Comparison of ENCODE assay signal across 13 mouse cellular contexts in the genomic region with DNA sequence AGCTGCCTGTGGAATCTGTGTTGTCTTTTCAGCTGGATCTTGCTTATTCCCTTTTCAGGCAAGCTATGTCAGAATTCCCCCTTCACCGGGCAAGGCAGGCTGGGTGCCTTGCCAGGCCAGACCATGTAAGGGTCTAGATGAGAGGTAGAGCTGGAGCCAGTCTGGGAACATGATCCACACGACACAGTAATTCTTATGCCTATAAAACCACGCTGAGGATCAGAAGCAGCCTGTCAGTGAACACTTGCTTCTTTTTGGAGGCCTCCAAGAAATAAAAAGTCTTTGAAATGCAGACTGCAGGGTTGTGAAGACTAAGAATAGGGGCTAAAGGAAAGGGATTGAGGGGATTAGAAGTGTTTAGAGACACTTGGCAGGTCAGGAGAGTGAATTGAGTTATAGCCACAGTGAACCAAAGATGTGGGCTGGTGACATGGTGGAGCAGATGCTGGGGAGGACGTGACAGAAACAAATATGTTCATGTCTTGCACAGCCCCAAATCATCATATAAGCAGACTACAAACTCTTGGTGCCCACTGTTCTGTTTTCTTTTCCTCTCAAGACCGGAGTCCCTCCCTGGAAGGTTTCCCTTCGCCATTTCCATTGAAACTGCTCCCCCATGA. TPM values are rescaled to one million over a fixed set of nuclear protein-coding genes. Genes with fewer than 3 reads are reported as not detected.
DNase-seq lines count a peak whose midpoint lies in the region; ATAC-seq and TF ChIP-seq lines count a peak whose summit lies in the region.
"Had no signal": no experiment of that assay in that cellular context is flagged by ENCODE, and none has a peak within 500 bp of the region (broad histone marks: within the 10 kb centered on the region; RNA-seq: fewer than 3 reads in every experiment).

No protein-coding gene starts in this region.

- H3K79me2 ChIP-seq in myocyte (ENCODE audit: control insufficient read depth, insufficient read depth), result no peaks in the 10 kb centered on the region

- no peaks in the 10 kb centered on the region for H3K9me3 ChIP-seq in heart, embryonic 11.5 days (replicated peaks; ENCODE audit: control insufficient read depth, low read length)
- H3K9me3 ChIP-seq in limb, embryonic 13.5 days, result no peaks in the 10 kb centered on the region
- H3K9me3 ChIP-seq in limb, embryonic 10.5 days (replicated peaks), result no peaks in the 10 kb centered on the region
- no peaks in the 10 kb centered on the region for H3K9me3 ChIP-seq in embryonic facial prominence, embryonic 15.5 days (replicated peaks)
- H3K9me3 ChIP-seq: hindbrain, embryonic 10.5 days; liver, embryonic 15.5 days had no signal

- 71% methylated on average over 6 of the region's 6 CpGs for WGBS in heart, embryonic 11.5 days (ENCODE audit: insufficient replicate concordance)
- WGBS in limb, embryonic 13.5 days, result 48% methylated on average over 6 of the region's 6 CpGs
- WGBS in limb, embryonic 10.5 days, result 75% methylated on average over 6 of the region's 6 CpGs
- 52% methylated on average over 6 of the region's 6 CpGs for WGBS in embryonic facial prominence, embryonic 15.5 days

- peak overlapping the region; percentile 43; the same call in 1 of the 2 replicates for H3K27ac ChIP-seq in heart, embryonic 11.5 days (ENCODE audit: low read depth, low read length)
- H3K27ac ChIP-seq in limb, embryonic 13.5 days, result peak overlapping the region; percentile 15; the same call in 1 of the 2 replicates
- H3K27ac ChIP-seq in limb, embryonic 10.5 days, result no peak overlapping the region
- 0 out of 2 replicates have a peak overlapping the region, but pooled peaks have one; percentile 22 for H3K27ac ChIP-seq in embryonic facial prominence, embryonic 15.5 days (replicated peaks)
- H3K27ac ChIP-seq: hindbrain, embryonic 10.5 days; liver, embryonic 15.5 days had no signal

- no peak for ATAC-seq in heart, embryonic 11.5 days (replicated peaks; ENCODE audit: insufficient number of reproducible peaks, low FRiP score, low TSS enrichment)
- ATAC-seq in limb, embryonic 13.5 days (ENCODE audit: low FRiP score, low read depth), result peak; percentile 30; the same call in 1 of the 2 replicates
- no peak for ATAC-seq in embryonic facial prominence, embryonic 15.5 days (ENCODE audit: insufficient number of reproducible peaks, low FRiP score, low TSS enrichment, low read depth)
- ATAC-seq: CD4-positive, CD25-positive, alpha-beta regulatory T cell, adult 4 months had no signal

- no peak for DNase-seq in heart, adult 18-20 months
- DNase-seq in limb, embryonic 10.5 days (ENCODE audit: low spot score), result no peak
- DNase-seq in ovary, postnatal 14 days (ENCODE audit: low spot score), result no peak
- no peak for DNase-seq in layer of hippocampus, postnatal 10 days (ENCODE audit: low spot score in 2 of 2)
- DNase-seq: cerebellum, adult 9-11 months; kidney, adult 11 months had no signal

- no peak overlapping the region; the same call in 1 of the 2 replicates for H3K9ac ChIP-seq in heart, embryonic 11.5 days (ENCODE audit: low read depth, low read length)
- H3K9ac ChIP-seq in limb, embryonic 13.5 days, result no peak overlapping the region
- H3K9ac ChIP-seq in embryonic facial prominence, embryonic 15.5 days, result no peak overlapping the region
- H3K9ac ChIP-seq: liver, embryonic 15.5 days had no signal

- H3K4me2 ChIP-seq in heart, embryonic 11.5 days, result no peak overlapping the region
- no peak overlapping the region for H3K4me2 ChIP-seq in limb, embryonic 13.5 days (replicated peaks)
- no peak overlapping the region for H3K4me2 ChIP-seq in embryonic facial prominence, embryonic 15.5 days (replicated peaks)
- no peak overlapping the region for H3K4me2 ChIP-seq in myocyte (ENCODE audit: low read depth)
- H3K4me2 ChIP-seq: liver, embryonic 15.5 days had no signal

- no peak overlapping the region for H3ac ChIP-seq in myocyte (ENCODE audit: control insufficient read depth, insufficient read length)

- H3K4me3 ChIP-seq in heart, embryonic 11.5 days (ENCODE audit: low read depth, low read length), result no peak overlapping the region
- no peak overlapping the region for H3K4me3 ChIP-seq in limb, embryonic 13.5 days
- H3K4me3 ChIP-seq in limb, embryonic 10.5 days, result no peak overlapping the region
- H3K4me3 ChIP-seq in embryonic facial prominence, embryonic 15.5 days (replicated peaks), result no peak overlapping the region
- H3K4me3 ChIP-seq in myocyte, result no peak overlapping the region
- H3K4me3 ChIP-seq: hindbrain, embryonic 10.5 days; liver, embryonic 15.5 days had no signal

- H3K36me3 ChIP-seq in heart, embryonic 11.5 days (ENCODE audit: control insufficient read depth, insufficient read depth, low read length), result peaks cover 12% of the 10 kb centered on the region
- peaks cover 42% of the 10 kb centered on the region for H3K36me3 ChIP-seq in limb, embryonic 13.5 days
- peaks cover 48% of the 10 kb centered on the region for H3K36me3 ChIP-seq in limb, embryonic 10.5 days
- H3K36me3 ChIP-seq in embryonic facial prominence, embryonic 15.5 days, result peaks cover 35% of the 10 kb centered on the region
- peaks cover 23% of the 10 kb centered on the region for H3K36me3 ChIP-seq in myocyte (ENCODE audit: control insufficient read depth, insufficient read depth)

- no peak for TF ChIP-seq POLR2A in myocyte (IDR thresholded peaks at IDR 0.05; ENCODE audit: insufficient read length, low read depth)

- H3K27me3 ChIP-seq in heart, embryonic 11.5 days (ENCODE audit: control insufficient read depth, insufficient read depth, low read length), result no peaks in the 10 kb centered on the region
- peaks cover 7% of the 10 kb centered on the region for H3K27me3 ChIP-seq in limb, embryonic 13.5 days
- H3K27me3 ChIP-seq in limb, embryonic 10.5 days (ENCODE audit: low read depth, poor library complexity, severe bottlenecking), result no peaks in the 10 kb centered on the region
- H3K27me3 ChIP-seq in embryonic facial prominence, embryonic 15.5 days, result no peaks in the 10 kb centered on the region; the same call in 1 of the 2 replicates
- no peaks in the 10 kb centered on the region for H3K27me3 ChIP-seq in myocyte (ENCODE audit: control insufficient read depth, insufficient read depth, insufficient read length)

- H3K4me1 ChIP-seq in heart, embryonic 11.5 days (ENCODE audit: control insufficient read depth, insufficient read depth, low read length), result peaks cover 9% of the 10 kb centered on the region
- H3K4me1 ChIP-seq in limb, embryonic 13.5 days, result peaks cover 11% of the 10 kb centered on the region
- peaks cover 12% of the 10 kb centered on the region; the same call in 1 of the 2 replicates for H3K4me1 ChIP-seq in limb, embryonic 10.5 days
- H3K4me1 ChIP-seq in embryonic facial prominence, embryonic 15.5 days, result peaks cover 12% of the 10 kb centered on the region; the same call in 1 of the 2 replicates

TF ChIP-seq in myocyte, 11 proteins besides CTCF, POLR2A, EP300 and RAD21:
- no peak for TF ChIP-seq CEBPB (IDR thresholded peaks at IDR 0.05; ENCODE audit: insufficient read depth, poor library complexity, severe bottlenecking)
- peak in 2 of 3 experiments; percentile 29 to 36 for TF ChIP-seq MYOD1 (IDR thresholded peaks at IDR 0.05; ENCODE audit: control insufficient read depth in 1 of 3, insufficient read length in 2 of 3, low read depth in 2 of 3)

RNA-seq across cellular contexts. Expression of gene Sorbs1, which starts 36.0 kb away (rescaled TPM):
- polyA plus RNA-seq in heart, embryonic 11.5 days (2014; fragmentation: Nextera tagmentation; extraction: Ambion mirVana), result 90.6 and 93.6 TPM in 2 replicates
- 100 to 1,000 TPM; 642 to 766 TPM for total RNA-seq in heart, adult 18-20 months (2021)
- 52.2 and 54.7 TPM in 2 replicates for polyA plus RNA-seq in limb, embryonic 13.5 days (2015; fragmentation: Nextera tagmentation; extraction: Ambion mirVana)
- polyA plus RNA-seq in limb, embryonic 10.5 days (2016; fragmentation: Nextera tagmentation; extraction: Ambion mirVana), result 21.1 and 24.5 TPM in 2 replicates
- 54.0 and 55.6 TPM in 2 replicates for polyA plus RNA-seq in embryonic facial prominence, embryonic 15.5 days (2015; fragmentation: Nextera tagmentation; extraction: Ambion mirVana)
- 38.8 TPM for polyA plus RNA-seq in myocyte (2012; fragmentation: generic; extraction: Trizol)
- total RNA-seq in layer of hippocampus, postnatal 10 days (2021), result 100 to 1,000 TPM; 147 to 148 TPM

RNA-seq across cellular contexts. Expression of gene Aldh18a1, which starts 38.6 kb away (rescaled TPM):
- polyA plus RNA-seq in heart, embryonic 11.5 days (2014; fragmentation: Nextera tagmentation; extraction: Ambion mirVana), result 38.9 and 42.9 TPM in 2 replicates
- 1 to 10 TPM; 6.4 to 7.9 TPM for total RNA-seq in heart, adult 18-20 months (2021)
- 80.7 and 82.5 TPM in 2 replicates for polyA plus RNA-seq in limb, embryonic 13.5 days (2015; fragmentation: Nextera tagmentation; extraction: Ambion mirVana)
- 93.5 and 96.1 TPM in 2 replicates for polyA plus RNA-seq in limb, embryonic 10.5 days (2016; fragmentation: Nextera tagmentation; extraction: Ambion mirVana)
- polyA plus RNA-seq in embryonic facial prominence, embryonic 15.5 days (2015; fragmentation: Nextera tagmentation; extraction: Ambion mirVana), result 64.5 and 65.2 TPM in 2 replicates
- polyA plus RNA-seq in myocyte (2012; fragmentation: generic; extraction: Trizol), result 185 TPM
- 10 to 100 TPM; 25.8 to 27.9 TPM for total RNA-seq in layer of hippocampus, postnatal 10 days (2021)
